Mouse (Mus musculus) spleen, adult 2 months (tissue): ENCODE data around the gene Anks3. TPM values are rescaled to one million over a fixed set of nuclear protein-coding genes. Genes with fewer than 3 reads are reported as not detected.

Experiments
- DNase-seq, 2 experiments: peaks; one replicate each; pipeline versions ENCODE4 v3.0.0 to v3.0.0-alpha.2; 2012 to 2021; ENCODE audit warnings: low spot score in 2 of 2, low read depth in 1 of 2
- H3K27ac ChIP-seq: fragments of 200-500 bp; 2 replicates; pipeline ENCODE4 v1.5.1; 2012; ENCODE audit warnings: low read length, inconsistent platforms; ENCODE audit not compliant: insufficient read depth
- H3K27me3 ChIP-seq: fragments of 200-500 bp; 2 replicates; pipeline ENCODE4 v1.6.1; 2012; ENCODE audit warnings: mild to moderate bottlenecking, moderate library complexity, low read length, inconsistent platforms; ENCODE audit not compliant: control insufficient read depth, insufficient read depth
- H3K36me3 ChIP-seq: fragments of 200-500 bp; 2 replicates; pipeline ENCODE4 v1.6.1; 2012; ENCODE audit warnings: mild to moderate bottlenecking, low read length, inconsistent platforms; ENCODE audit not compliant: control insufficient read depth, insufficient read depth
- H3K4me1 ChIP-seq: fragments of 200-500 bp; 2 replicates; pipeline ENCODE4 v1.6.1; 2011; ENCODE audit warnings: inconsistent platforms; ENCODE audit not compliant: control insufficient read depth, insufficient read depth, insufficient read length
- H3K4me3 ChIP-seq: fragments of 200-500 bp; 2 replicates; pipeline ENCODE4 v1.5.1; 2011; ENCODE audit warnings: mild to moderate bottlenecking, inconsistent platforms; ENCODE audit not compliant: insufficient read depth, insufficient read length; ENCODE audit errors: extremely low read depth
- CTCF ChIP-seq: fragments of 200-500 bp; IDR thresholded peaks from 2 replicates; pipeline ENCODE4 v1.5.1; 2011; ENCODE audit warnings: mild to moderate bottlenecking, inconsistent platforms; ENCODE audit not compliant: insufficient read depth, insufficient read length, insufficient replicate concordance; ENCODE audit errors: extremely low read depth
- POLR2A ChIP-seq: fragments of 200-500 bp; IDR thresholded peaks from 2 replicates; pipeline ENCODE4 v1.6.1; 2011; ENCODE audit warnings: low read depth, low read length, inconsistent platforms
- whole genome bisulfite sequencing: fragments of 180-500 bp; shearing (Covaris S2); methylation state at CpG from one replicate; pipeline ENCODE4 v1.1.7; 2018; 5-methylcytosine and 5-hydroxymethylcytosine counted together
- polyA plus RNA-seq: library from polyadenylated mRNA; depleted of rRNA; stranded (reverse); fragments of >200 nt; gene quantifications from 2 replicates; pipeline ENCODE4 v1.2.3, GENCODE M21; 2012; rRNA removed

Gene Anks3
- polyA plus RNA-seq, 1 experiment = 51.5 TPM

DNA sequence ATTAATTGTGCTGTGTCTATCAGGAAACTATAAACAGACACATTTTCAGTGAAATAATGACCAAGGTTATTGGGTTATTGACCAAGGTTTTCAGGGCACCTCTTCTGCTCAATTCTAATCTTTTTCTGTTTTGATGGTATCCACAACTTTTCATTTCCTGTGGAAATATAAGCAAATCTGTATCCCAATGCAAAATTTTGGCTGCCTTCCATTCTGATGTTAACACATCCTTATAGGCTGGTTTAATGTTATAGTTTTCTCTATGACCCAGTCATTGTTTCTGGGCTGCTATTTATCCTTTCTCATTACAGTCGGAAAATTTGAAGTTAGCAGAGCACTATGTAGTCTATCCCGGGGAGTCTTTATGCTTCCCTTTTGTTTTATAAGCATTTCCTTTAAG is 64.3 kb downstream of the Anks3 start:
- Histone ChIP-seq H3K27ac (no peak overlapping the region), H3K4me1 (peaks cover 20% of the 10 kb centered on the region), H3K27me3 (no peaks in the 10 kb centered on the region), H3K36me3 (no peaks in the 10 kb centered on the region), H3K4me3 (no peak overlapping the region)
- DNase-seq = no peak
- TF ChIP-seq CTCF (no peak), POLR2A (no peak)
- 86% methylated on average over 2 of the region's 2 CpGs for WGBS

DNA sequence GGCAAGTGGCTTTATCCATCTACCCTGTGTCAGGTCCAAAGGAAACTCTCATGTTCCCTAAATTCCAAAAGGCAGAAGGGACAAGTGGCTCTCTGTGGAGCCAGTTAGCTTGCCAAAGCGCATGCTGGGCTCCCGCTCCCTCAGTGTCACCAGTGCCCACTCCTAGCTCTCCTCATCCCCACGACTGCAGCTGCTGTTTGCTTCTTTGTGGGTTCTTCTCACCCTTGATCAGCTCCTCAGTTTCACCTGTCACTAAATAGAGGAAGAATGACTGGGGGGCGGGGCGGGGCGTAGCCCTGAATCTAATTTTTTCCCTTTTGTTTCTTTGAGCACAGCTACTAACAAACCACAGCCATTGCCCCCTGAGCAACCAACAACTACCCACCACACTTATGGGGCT is 65.1 kb downstream of the Anks3 start:
- Histone ChIP-seq H3K36me3 (no peaks in the 10 kb centered on the region), H3K27ac (peak overlapping the region; percentile 85), H3K27me3 (no peaks in the 10 kb centered on the region), H3K4me3 (no peak overlapping the region), H3K4me1 (peaks cover 26% of the 10 kb centered on the region)
- 23% methylated on average over 6 of the region's 6 CpGs for WGBS
- no peak for TF ChIP-seq CTCF
- TF ChIP-seq POLR2A = no peak
- peak; percentile 50 to 65 for DNase-seq

DNA sequence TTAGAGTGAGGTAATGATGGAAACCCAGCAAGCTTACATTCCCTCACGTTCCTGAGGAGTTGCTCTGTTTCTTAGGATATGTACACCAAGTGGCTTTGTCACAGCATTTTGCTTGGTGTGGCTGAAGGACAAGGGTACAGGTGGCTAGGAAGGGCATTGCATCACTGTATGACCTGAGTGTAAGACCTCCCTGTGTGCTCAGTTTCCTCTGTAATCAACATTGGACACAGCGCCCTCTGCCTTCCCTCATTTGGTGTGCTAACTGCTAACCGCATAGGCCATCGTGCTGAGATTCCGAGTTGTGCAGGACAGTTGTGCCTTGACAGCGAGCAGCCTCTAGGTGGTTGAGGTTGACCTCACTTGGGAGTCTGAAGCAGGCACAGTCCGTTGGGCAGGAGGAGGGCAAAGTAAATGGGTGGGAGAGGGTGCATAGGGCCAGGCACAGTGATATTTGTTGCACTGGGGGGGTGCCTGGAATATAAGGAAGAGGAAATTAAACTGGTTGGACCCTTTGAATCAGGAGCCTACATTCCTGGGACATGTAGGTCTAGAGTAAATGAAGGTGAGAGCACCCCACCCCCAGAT is 66.8 kb downstream of the Anks3 start:
- Histone ChIP-seq H3K27ac (no peak overlapping the region), H3K4me3 (no peak overlapping the region), H3K27me3 (no peaks in the 10 kb centered on the region), H3K4me1 (peaks cover 31% of the 10 kb centered on the region), H3K36me3 (0 out of 2 replicates have a peak, but pooled peaks cover 2% of the 10 kb centered on the region)
- no peak for DNase-seq
- TF ChIP-seq POLR2A (no peak), CTCF (no peak; the same call in 1 of the 2 replicates)
- 82% methylated on average over 7 of the region's 7 CpGs for WGBS

DNA sequence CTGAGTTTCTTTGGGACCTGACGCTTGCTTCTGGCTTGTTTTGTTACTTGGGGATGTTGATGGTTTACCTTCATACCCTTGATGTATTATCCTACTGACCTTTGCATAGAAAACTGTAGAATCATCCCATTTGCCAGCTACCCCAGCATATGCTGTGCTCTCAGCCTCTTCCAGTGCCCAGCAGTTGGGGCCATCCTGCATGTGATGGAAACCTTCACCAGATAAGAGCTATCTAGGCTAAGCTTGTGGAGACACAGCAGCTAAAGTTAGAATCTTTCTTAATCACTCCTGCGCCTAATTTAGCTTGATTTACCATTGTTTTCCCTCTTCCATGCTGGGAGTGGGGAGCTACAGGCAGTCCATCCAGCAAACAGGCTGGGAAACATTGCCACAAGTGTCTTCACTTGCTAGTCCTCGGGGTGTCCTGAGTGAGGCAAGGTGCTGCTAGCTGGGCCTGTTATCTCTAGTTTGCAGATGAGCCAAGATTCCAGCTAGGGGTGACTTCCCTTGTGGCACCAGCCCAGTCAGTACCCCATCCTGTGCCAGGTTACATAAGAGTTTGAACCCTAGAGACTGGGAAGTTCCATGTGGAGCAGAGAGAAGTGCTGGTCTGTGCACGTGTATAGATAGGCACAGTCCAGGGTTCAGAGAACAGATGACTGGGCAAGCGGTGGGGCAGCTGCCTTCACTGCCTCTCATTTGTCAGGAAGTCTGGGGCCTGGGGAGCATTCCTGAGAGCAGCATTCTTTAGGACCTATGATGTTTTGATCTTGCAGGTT is 67.6 kb downstream of the Anks3 start:
- no peak overlapping the region for H3K4me3 ChIP-seq
- no peaks in the 10 kb centered on the region for H3K27me3 ChIP-seq
- peaks cover 31% of the 10 kb centered on the region for H3K4me1 ChIP-seq
- 73% methylated on average over 5 of the region's 5 CpGs for WGBS
- H3K36me3 ChIP-seq = 0 out of 2 replicates have a peak, but pooled peaks cover 2% of the 10 kb centered on the region
- TF ChIP-seq CTCF = no peak
- no peak for TF ChIP-seq POLR2A
- H3K27ac ChIP-seq = peak overlapping the region; percentile 13
- no peak for DNase-seq

DNA sequence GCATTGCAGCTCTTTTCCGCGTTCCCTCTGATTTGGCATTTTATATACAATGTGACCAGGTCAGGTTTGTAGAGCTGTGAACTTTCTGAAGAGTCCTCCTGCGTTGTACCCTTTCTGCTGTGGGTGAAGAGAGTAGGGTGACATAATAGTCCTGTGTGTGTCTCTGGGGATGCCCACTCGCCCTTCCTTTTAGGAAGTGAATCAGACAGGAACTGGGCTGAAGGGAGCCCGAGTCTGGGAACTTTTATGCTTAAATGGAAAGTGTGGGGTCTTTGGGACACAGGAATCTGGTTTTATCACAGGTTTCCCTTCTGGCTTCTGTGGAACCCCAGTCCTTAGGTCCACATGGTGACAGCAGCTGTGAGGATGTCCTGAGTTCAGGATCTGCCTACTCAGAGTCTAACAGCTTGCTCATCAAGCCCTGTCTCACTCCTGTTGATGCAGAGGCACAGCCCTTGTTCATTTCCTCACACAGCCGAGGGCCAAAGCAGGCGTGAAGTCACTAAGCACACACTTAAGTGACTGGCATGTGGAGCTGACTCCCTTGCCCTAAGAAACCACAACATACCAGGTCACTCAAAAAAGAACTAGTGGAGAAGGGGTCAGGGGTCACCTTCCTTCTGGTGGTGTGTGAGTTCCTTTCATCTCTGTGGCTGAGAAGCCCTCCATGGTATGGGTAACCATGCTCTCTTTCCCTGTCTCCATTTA is 69.7 kb downstream of the Anks3 start:
- TF ChIP-seq CTCF = no peak
- no peak for TF ChIP-seq POLR2A
- 0 out of 2 replicates have a peak, but pooled peaks cover 4% of the 10 kb centered on the region for H3K36me3 ChIP-seq
- H3K27me3 ChIP-seq = no peaks in the 10 kb centered on the region
- 56% methylated on average over 7 of the region's 7 CpGs for WGBS
- H3K27ac ChIP-seq = peak overlapping the region; percentile 2; the same call in 1 of the 2 replicates
- H3K4me1 ChIP-seq = peaks cover 31% of the 10 kb centered on the region
- H3K4me3 ChIP-seq = no peak overlapping the region
- no peak for DNase-seq

DNA sequence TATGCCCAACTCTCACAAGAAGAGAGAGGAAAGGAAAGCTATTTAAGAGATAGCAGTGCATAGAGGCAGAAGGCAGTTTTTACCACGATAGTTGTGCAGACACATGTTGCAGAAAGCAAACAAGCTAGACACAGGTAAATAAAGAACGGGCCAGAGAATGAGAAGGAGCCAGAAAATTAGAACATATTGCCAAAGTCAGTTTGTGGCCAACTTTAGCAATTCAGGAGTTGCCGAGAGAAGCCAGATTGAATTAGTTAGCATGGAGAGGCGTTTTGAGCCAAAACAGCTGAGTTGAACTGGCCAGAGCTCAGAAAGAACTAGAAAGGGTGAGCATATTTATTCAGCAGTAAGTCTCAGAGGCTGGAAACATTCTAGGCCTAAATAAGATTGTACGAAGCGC is 71.8 kb downstream of the Anks3 start:
- 90% methylated on average over 6 of the region's 6 CpGs for WGBS
- H3K4me1 ChIP-seq = peaks cover 26% of the 10 kb centered on the region

More for the DNA sequence above, 71.8 kb downstream of the Anks3 start:
- Histone ChIP-seq H3K27ac (no peak overlapping the region), H3K4me3 (no peak overlapping the region), H3K27me3 (no peaks in the 10 kb centered on the region), H3K36me3 (0 out of 2 replicates have a peak, but pooled peaks cover 4% of the 10 kb centered on the region)
- no peak for DNase-seq
- TF ChIP-seq POLR2A (no peak), CTCF (no peak)

Other genes with a start within 250 kb of the Anks3 start
- gene Nmral1, start 244.8 kb downstream of the Anks3 start, polyA plus RNA-seq = 8.7 and 9.4 TPM in 2 replicates
- gene Hmox2, start 237.8 kb downstream of the Anks3 start, polyA plus RNA-seq = 17.2 and 19.8 TPM in 2 replicates
- gene Cdip1, start 173.9 kb downstream of the Anks3 start, polyA plus RNA-seq = 40.4 and 55.2 TPM in 2 replicates
- not detected in 2 replicates for gene 4930562C15Rik, start 128.8 kb downstream of the Anks3 start, polyA plus RNA-seq
- 65.6 and 67.6 TPM in 2 replicates for gene Ubald1, start 83.9 kb downstream of the Anks3 start, polyA plus RNA-seq
- gene Mgrn1, start 78.0 kb downstream of the Anks3 start, polyA plus RNA-seq = 103 and 134 TPM in 2 replicates
- 70.3 and 78.4 TPM in 2 replicates for gene Nudt16l1, start 25.4 kb downstream of the Anks3 start, polyA plus RNA-seq
- gene Sept12, start 33.6 kb upstream of the Anks3 start, polyA plus RNA-seq = not detected in 2 replicates
- gene Smim22, start 43.1 kb upstream of the Anks3 start, polyA plus RNA-seq = 1.4 and 1.8 TPM in 2 replicates
- 229 and 300 TPM in 2 replicates for gene Rogdi, start 49.3 kb upstream of the Anks3 start, polyA plus RNA-seq
- gene Glyr1, start 85.7 kb upstream of the Anks3 start, polyA plus RNA-seq = 43.9 and 45.5 TPM in 2 replicates
- gene Ubn1, start 85.9 kb upstream of the Anks3 start, polyA plus RNA-seq = 31.2 and 40.3 TPM in 2 replicates
- 0.75 and 0.88 TPM in 2 replicates for gene Ppl, start 168.2 kb upstream of the Anks3 start, polyA plus RNA-seq
- 0.53 and 0.55 TPM in 2 replicates for gene Sec14l5, start 182.9 kb upstream of the Anks3 start, polyA plus RNA-seq
- gene Nagpa, start 239.8 kb upstream of the Anks3 start, polyA plus RNA-seq = 41.7 and 56.1 TPM in 2 replicates